Mouse (Mus musculus) hematopoietic multipotent progenitor cell, adult 10-12 weeks (in vitro differentiated cells): ENCODE results near the gene Smgc. TPM values are rescaled to one million over a fixed set of nuclear protein-coding genes. Genes with fewer than 3 reads are reported as not detected.

Experiments used
- polyA plus RNA-seq: library from polyadenylated mRNA; stranded (reverse); fragments of >175 nt; gene quantifications from 2 replicates; pipeline ENCODE4 v1.2.3, GENCODE M21; 2012; ENCODE audit warnings: low replicate concordance

The Smgc gene
- not detected in 2 replicates for polyA plus RNA-seq

GRCm38 (mm10) chr15:91837965-91838364 lies at the start of gene Smgc:
Gene Smgc, plus strand, starts transcription at chr15:91838265.

Other genes with a start within 250 kb of the Smgc start
- gene Lrrk2, start 165.1 kb upstream of the Smgc start, polyA plus RNA-seq: 2.7 and 5.2 TPM in 2 replicates
- 0.02 and 0.04 TPM in 2 replicates for gene Cntn1, start 212.9 kb downstream of the Smgc start, polyA plus RNA-seq